8 mouse cellular contexts compared by ENCODE assay signal in genomic region chr5:122778231-122779226, GRCm38 (mm10). TPM values are rescaled to one million over a fixed set of nuclear protein-coding genes. Genes with fewer than 3 reads are reported as not detected.
DNase-seq lines count a peak whose midpoint lies in the region; ATAC-seq lines count a peak whose summit lies in the region.

No protein-coding gene starts in this region.

- peak overlapping the region; percentile 92 for H3K4me3 ChIP-seq in forebrain, embryonic 11.5 days (ENCODE audit: low read depth, low read length)
- H3K4me3 ChIP-seq in intestine, embryonic 16.5 days (ENCODE audit: low read length) = peak overlapping the region; percentile 85
- H3K4me3 ChIP-seq in liver, embryonic 16.5 days (ENCODE audit: low read depth, low read length) = peak overlapping the region; percentile 85

- no peaks in the 10 kb centered on the region for H3K36me3 ChIP-seq in forebrain, embryonic 11.5 days (ENCODE audit: control insufficient read depth, insufficient read depth, low read length)
- no peaks in the 10 kb centered on the region for H3K36me3 ChIP-seq in intestine, embryonic 16.5 days (ENCODE audit: control insufficient read depth, insufficient read depth, low read length)
- H3K36me3 ChIP-seq in liver, embryonic 16.5 days (ENCODE audit: control insufficient read depth, insufficient read depth) = no peaks in the 10 kb centered on the region

- peak overlapping the region; percentile 97 for H3K4me2 ChIP-seq in forebrain, embryonic 11.5 days (ENCODE audit: low read depth, low read length, severe bottlenecking)
- peak overlapping the region; percentile 93 for H3K4me2 ChIP-seq in intestine, embryonic 16.5 days (ENCODE audit: low read depth, low read length)
- H3K4me2 ChIP-seq in liver, embryonic 16.5 days (ENCODE audit: low read depth, low read length) = peak overlapping the region; percentile 92

- ATAC-seq in forebrain, embryonic 11.5 days (replicated peaks; ENCODE audit: low FRiP score) = peak; percentile 56
- ATAC-seq in intestine, embryonic 16.5 days = peak; percentile 53
- peak; percentile 56 for ATAC-seq in liver, embryonic 16.5 days (ENCODE audit: low read depth)

- under 1% methylated on average over 55 of the region's 55 CpGs for WGBS in forebrain, embryonic 11.5 days
- 3% methylated on average over 42 of the region's 55 CpGs for WGBS in intestine, embryonic 16.5 days
- WGBS in liver, embryonic 16.5 days (ENCODE audit: insufficient replicate concordance) = under 1% methylated on average over 52 of the region's 55 CpGs

- peak; percentile 48 for DNase-seq in ovary, postnatal 36 days (ENCODE audit: low spot score)
- no peak for DNase-seq in ovary, postnatal 14 days (ENCODE audit: low spot score)
- DNase-seq in adrenal gland, postnatal 25 days = peak; percentile 45
- peak; percentile 71 for DNase-seq in forebrain, embryonic 11.5 days (ENCODE audit: low spot score)
- peak; percentile 41 for DNase-seq in right cerebral cortex, postnatal 14 days
- DNase-seq in adipocyte (ENCODE audit: low spot score) = no peak

- H3K9me3 ChIP-seq in forebrain, embryonic 11.5 days (ENCODE audit: control insufficient read depth, low read length) = no peaks in the 10 kb centered on the region
- H3K9me3 ChIP-seq in intestine, embryonic 16.5 days (ENCODE audit: control insufficient read depth, low read length) = no peaks in the 10 kb centered on the region
- H3K9me3 ChIP-seq in liver, embryonic 16.5 days (replicated peaks; ENCODE audit: control insufficient read depth, low read length) = no peaks in the 10 kb centered on the region

- H3K4me1 ChIP-seq in forebrain, embryonic 11.5 days (replicated peaks; ENCODE audit: control insufficient read depth, insufficient read depth, low read length) = peaks cover 4% of the 10 kb centered on the region
- H3K4me1 ChIP-seq in intestine, embryonic 16.5 days (ENCODE audit: control insufficient read depth, insufficient read depth, low read length) = peaks cover 7% of the 10 kb centered on the region; the same call in 1 of the 2 replicates
- H3K4me1 ChIP-seq in liver, embryonic 16.5 days (ENCODE audit: control insufficient read depth, low read depth, low read length) = peaks cover 35% of the 10 kb centered on the region

- peak overlapping the region; percentile 84 for H3K9ac ChIP-seq in forebrain, embryonic 11.5 days (ENCODE audit: low read length)
- H3K9ac ChIP-seq in intestine, embryonic 16.5 days (ENCODE audit: low read depth, low read length) = peak overlapping the region; percentile 89
- H3K9ac ChIP-seq in liver, embryonic 16.5 days (ENCODE audit: low read depth, low read length) = peak overlapping the region; percentile 91

- no peak overlapping the region for H3K27ac ChIP-seq in forebrain, embryonic 11.5 days (ENCODE audit: low read depth, low read length)
- peak overlapping the region; percentile 33 for H3K27ac ChIP-seq in intestine, embryonic 16.5 days (ENCODE audit: low read length)
- peak overlapping the region; percentile 64 for H3K27ac ChIP-seq in liver, embryonic 16.5 days (ENCODE audit: low read length)

- no peaks in the 10 kb centered on the region for H3K27me3 ChIP-seq in forebrain, embryonic 11.5 days (ENCODE audit: control insufficient read depth, insufficient read depth, low read length)
- H3K27me3 ChIP-seq in intestine, embryonic 16.5 days (replicated peaks; ENCODE audit: control insufficient read depth, insufficient read depth, low read length) = no peaks in the 10 kb centered on the region
- no peaks in the 10 kb centered on the region for H3K27me3 ChIP-seq in liver, embryonic 16.5 days (ENCODE audit: control insufficient read depth, insufficient read depth, low read depth, low read length)

RNA-seq across cellular contexts. Expression of gene Camkk2, which starts 0.7 kb away (rescaled TPM):
- total RNA-seq in adrenal gland, postnatal 25 days (2021) = 25.6 and 27.6 TPM in 2 replicates
- 24.4 and 26.3 TPM in 2 replicates for polyA plus RNA-seq in forebrain, embryonic 11.5 days (2014; fragmentation: Nextera tagmentation; extraction: Ambion mirVana)
- 15.0 and 17.1 TPM in 2 replicates for polyA plus RNA-seq in intestine, embryonic 16.5 days (2015; fragmentation: Nextera tagmentation; extraction: Ambion mirVana)
- 7.6 and 8.4 TPM in 2 replicates for polyA plus RNA-seq in liver, embryonic 16.5 days (2015; fragmentation: Nextera tagmentation; extraction: Ambion mirVana)

RNA-seq across cellular contexts. Expression of gene Anapc5, which starts 42.6 kb away (rescaled TPM):
- 206 and 209 TPM in 2 replicates for total RNA-seq in adrenal gland, postnatal 25 days (2021)
- 536 and 549 TPM in 2 replicates for polyA plus RNA-seq in forebrain, embryonic 11.5 days (2014; fragmentation: Nextera tagmentation; extraction: Ambion mirVana)
- polyA plus RNA-seq in intestine, embryonic 16.5 days (2015; fragmentation: Nextera tagmentation; extraction: Ambion mirVana) = 322 and 351 TPM in 2 replicates
- polyA plus RNA-seq in liver, embryonic 16.5 days (2015; fragmentation: Nextera tagmentation; extraction: Ambion mirVana) = 199 and 210 TPM in 2 replicates

Comparison
In these comparisons a context has a peak if more than half of its experiments do, and no peak if none do; other contexts are left out.
1. DNase-seq: peak in ovary, postnatal 36 days (single experiment), adrenal gland, postnatal 25 days (single experiment), forebrain, embryonic 11.5 days (single experiment) and right cerebral cortex, postnatal 14 days (single experiment); none in ovary, postnatal 14 days (single experiment) and adipocyte (single experiment).
2. Peak in every context shown above with its lines, with median percentiles within 50 percentile points of each other: ATAC-seq, H3K4me2 ChIP-seq, H3K4me3 ChIP-seq and H3K9ac ChIP-seq.